Mouse (Mus musculus): ENCODE measurements at regions not wholly inside any gene's neighbourhood (a gene's known extent, or its start where the extent isn't known, plus 50 kb on each side); places are given as distances from the start of the nearest gene placed in this dataset.
A peak's percentile ranks its signal among the peaks of the same experiment; 100 is the strongest.
"Not testable (repeated sequence)": the region's sequence is repeated elsewhere in the genome, so short reads cannot be mapped to it uniquely, and the experiment has no call there.

DNA sequence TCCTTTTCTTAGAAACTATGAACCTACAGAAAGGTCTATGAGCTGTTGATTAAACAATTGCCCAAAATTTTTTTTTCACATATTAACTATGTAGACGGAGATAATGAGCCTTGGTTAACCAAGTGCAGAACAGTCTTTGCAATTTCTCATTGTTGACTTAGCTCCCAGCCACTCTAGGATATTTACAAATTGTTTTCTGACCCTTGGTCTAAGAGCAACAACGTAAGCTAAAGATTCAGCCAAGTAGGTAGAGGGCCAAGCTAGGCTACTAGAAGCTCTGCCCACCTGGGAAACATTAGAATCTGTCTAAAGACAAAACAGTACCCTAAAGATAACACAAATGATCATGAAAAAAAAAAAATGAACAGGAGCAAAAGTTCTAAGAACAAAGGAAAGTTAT, 67.5 kb upstream of the Map9 start:
- no peaks in the 10 kb centered on the region for H3K4me1 ChIP-seq (replicated peaks; ENCODE audit: control insufficient read depth, insufficient read depth, low read length)
- no peaks in the 10 kb centered on the region for H3K9me3 ChIP-seq (ENCODE audit: control insufficient read depth, low read length)
- H3K9ac ChIP-seq (ENCODE audit: low read length), result no peak overlapping the region
- no peaks in the 10 kb centered on the region for H3K27me3 ChIP-seq (ENCODE audit: control insufficient read depth, insufficient read depth, low read length)
- H3K27ac ChIP-seq (ENCODE audit: low read depth, low read length), result no peak overlapping the region
- H3K4me3 ChIP-seq (ENCODE audit: low read depth, low read length), result no peak overlapping the region
- no peaks in the 10 kb centered on the region for H3K36me3 ChIP-seq (ENCODE audit: control insufficient read depth, insufficient read depth, low read length)
- 87% methylated on average over 2 of the region's 2 CpGs for WGBS
- no peak for ATAC-seq (replicated peaks; ENCODE audit: low FRiP score)
- DNase-seq (ENCODE audit: low spot score), result no peak
- no peak overlapping the region for H3K4me2 ChIP-seq (ENCODE audit: low read depth, low read length, severe bottlenecking)

DNA sequence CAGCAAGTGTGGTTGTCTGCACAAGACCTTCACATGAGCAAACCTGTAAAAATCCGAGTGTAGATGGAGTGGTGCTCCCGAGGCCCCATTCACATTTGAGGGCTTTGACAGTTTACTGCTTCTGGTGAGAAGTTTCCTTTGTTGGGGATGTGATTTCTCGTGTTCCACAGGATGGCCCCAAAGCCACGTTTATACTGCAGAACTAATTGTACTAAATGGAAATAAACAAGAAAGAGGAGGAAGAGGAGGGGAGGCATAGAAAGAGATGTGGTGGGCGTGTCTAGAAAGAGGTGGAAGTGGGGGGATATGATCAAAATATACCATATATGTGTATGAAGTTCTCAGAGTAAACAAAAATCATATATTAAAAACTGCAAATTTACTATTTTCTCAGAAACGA, 68.8 kb upstream of the Map9 start:
- H3K36me3 ChIP-seq (ENCODE audit: control insufficient read depth, insufficient read depth, low read length), result no peaks in the 10 kb centered on the region
- H3K27ac ChIP-seq (ENCODE audit: low read depth, low read length), result no peak overlapping the region
- no peak for ATAC-seq (replicated peaks; ENCODE audit: low FRiP score)
- H3K4me2 ChIP-seq (ENCODE audit: low read depth, low read length, severe bottlenecking), result no peak overlapping the region
- H3K27me3 ChIP-seq (ENCODE audit: control insufficient read depth, insufficient read depth, low read length), result no peaks in the 10 kb centered on the region
- no peaks in the 10 kb centered on the region for H3K4me1 ChIP-seq (replicated peaks; ENCODE audit: control insufficient read depth, insufficient read depth, low read length)
- WGBS, result 86% methylated on average over 6 of the region's 6 CpGs
- no peak overlapping the region for H3K4me3 ChIP-seq (ENCODE audit: low read depth, low read length)
- H3K9ac ChIP-seq (ENCODE audit: low read length), result no peak overlapping the region
- no peak for DNase-seq (ENCODE audit: low spot score)
- H3K9me3 ChIP-seq (ENCODE audit: control insufficient read depth, low read length), result no peaks in the 10 kb centered on the region

DNA sequence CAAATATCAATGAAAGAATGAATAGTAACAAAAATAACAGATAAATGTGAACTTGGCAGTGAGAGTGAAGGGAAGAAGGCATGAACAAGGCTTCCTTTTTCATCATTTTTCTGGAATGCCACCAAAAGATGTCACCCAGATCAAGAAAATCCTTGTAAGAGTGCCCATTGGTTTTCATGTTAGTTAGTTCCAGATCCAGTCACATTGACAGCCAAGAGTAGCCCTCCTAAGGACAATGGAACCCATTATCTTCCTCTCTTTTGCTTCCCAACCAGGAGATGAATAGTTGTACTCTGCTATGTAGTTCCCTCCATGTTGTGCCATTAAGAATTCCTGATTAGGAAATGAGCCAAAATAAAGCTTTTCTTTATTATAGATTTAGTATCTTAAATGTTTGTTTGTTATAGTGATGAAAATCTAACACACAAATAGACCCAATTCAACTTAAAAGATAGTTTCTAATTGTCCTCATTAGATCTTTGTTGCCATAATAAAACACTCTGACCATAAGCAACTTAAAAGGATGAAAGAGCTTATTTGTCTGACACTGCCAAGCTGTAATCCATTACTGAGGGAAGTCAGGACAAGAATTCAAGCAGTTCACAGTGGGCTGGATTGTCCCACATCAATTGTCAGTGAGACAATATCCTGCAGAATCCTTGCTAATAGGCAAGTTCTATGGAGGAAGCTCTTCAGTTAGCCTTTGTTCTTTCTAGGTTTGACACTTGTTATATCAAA, 80.7 kb upstream of the Map9 start:
- no peak overlapping the region for H3K27ac ChIP-seq (ENCODE audit: low read depth, low read length)
- H3K4me3 ChIP-seq (ENCODE audit: low read depth, low read length), result no peak overlapping the region
- H3K27me3 ChIP-seq (ENCODE audit: control insufficient read depth, insufficient read depth, low read length), result no peaks in the 10 kb centered on the region
- ATAC-seq (replicated peaks; ENCODE audit: low FRiP score), result no peak
- no peaks in the 10 kb centered on the region for H3K36me3 ChIP-seq (ENCODE audit: control insufficient read depth, insufficient read depth, low read length)
- H3K9me3 ChIP-seq (ENCODE audit: control insufficient read depth, low read length), result no peaks in the 10 kb centered on the region
- H3K9ac ChIP-seq (ENCODE audit: low read length), result no peak overlapping the region
- no peaks in the 10 kb centered on the region for H3K4me1 ChIP-seq (replicated peaks; ENCODE audit: control insufficient read depth, insufficient read depth, low read length)
- no peak for DNase-seq (ENCODE audit: low spot score)
- no peak overlapping the region for H3K4me2 ChIP-seq (ENCODE audit: low read depth, low read length, severe bottlenecking)

DNA sequence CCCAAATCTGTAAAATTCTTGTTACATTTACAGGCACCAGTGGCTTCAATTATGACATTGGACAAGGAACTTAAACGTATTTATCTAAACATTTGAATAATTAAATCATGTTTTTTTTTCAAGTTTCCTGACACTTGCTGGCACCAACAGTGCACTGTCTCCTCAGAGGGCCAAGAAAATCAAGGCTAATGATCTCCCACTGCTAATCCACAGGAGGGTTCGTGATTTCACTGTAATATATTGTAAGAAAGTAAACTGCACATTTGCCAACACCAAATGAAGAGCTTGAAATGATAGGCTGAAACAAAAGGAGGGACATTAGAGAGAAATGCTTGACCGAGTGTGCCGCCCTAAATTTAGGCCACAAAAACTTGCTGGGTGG, 82.0 kb upstream of the Map9 start:
- no peaks in the 10 kb centered on the region for H3K36me3 ChIP-seq (ENCODE audit: control insufficient read depth, insufficient read depth, low read length)
- H3K9me3 ChIP-seq (ENCODE audit: control insufficient read depth, low read length), result no peaks in the 10 kb centered on the region
- 79% methylated on average over 4 of the region's 4 CpGs for WGBS
- no peak overlapping the region for H3K27ac ChIP-seq (ENCODE audit: low read depth, low read length)
- no peak overlapping the region for H3K9ac ChIP-seq (ENCODE audit: low read length)
- no peaks in the 10 kb centered on the region for H3K27me3 ChIP-seq (ENCODE audit: control insufficient read depth, insufficient read depth, low read length)
- H3K4me1 ChIP-seq (replicated peaks; ENCODE audit: control insufficient read depth, insufficient read depth, low read length), result no peaks in the 10 kb centered on the region
- DNase-seq (ENCODE audit: low spot score), result no peak
- no peak for ATAC-seq (replicated peaks; ENCODE audit: low FRiP score)
- no peak overlapping the region for H3K4me2 ChIP-seq (ENCODE audit: low read depth, low read length, severe bottlenecking)
- H3K4me3 ChIP-seq (ENCODE audit: low read depth, low read length), result no peak overlapping the region

DNA sequence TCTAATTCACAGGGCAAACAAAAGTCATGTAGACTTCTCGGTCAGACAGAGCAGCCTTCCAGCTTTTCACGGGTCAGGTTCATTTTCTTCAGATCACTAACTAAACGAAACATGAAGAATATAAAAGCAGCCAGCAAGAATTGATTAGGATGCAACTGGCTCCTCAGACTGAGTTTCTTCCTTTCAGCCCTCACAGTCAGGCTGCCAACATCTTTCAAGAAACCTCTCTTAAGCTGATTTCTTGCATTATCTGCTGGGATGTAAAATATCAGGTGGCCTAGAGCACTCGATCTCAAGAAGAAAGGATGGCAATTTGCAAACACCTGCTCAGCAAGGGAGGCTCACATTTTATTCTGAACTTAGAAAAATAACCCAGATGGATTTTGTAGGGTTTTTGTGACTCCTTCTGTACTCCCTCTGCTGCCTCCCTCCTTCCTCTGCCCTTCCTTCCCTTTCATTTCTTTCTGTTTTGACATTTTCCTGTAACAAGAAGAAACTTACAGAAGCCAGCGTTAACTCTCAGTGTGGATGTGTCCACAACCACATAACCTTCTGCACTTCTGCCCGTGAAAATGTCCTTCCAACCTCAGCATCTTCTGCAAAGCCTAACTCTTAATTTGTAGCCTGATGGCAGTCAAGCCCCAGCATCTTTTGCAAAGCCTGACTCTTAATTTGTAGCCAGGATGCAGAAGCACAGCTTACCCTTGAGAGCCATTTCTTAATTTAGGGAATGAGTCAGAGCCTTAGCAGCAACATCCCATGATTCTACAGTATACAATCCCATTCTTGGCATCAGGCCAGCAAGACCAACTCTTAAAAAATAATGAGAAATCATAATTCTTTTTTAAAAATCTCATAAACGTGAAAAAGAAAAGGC, 82.7 kb upstream of the Map9 start:
- Histone ChIP-seq H3K9me3 (ENCODE audit: control insufficient read depth, low read length) (no peaks in the 10 kb centered on the region), H3K4me1 (replicated peaks; ENCODE audit: control insufficient read depth, insufficient read depth, low read length) (no peaks in the 10 kb centered on the region), H3K36me3 (ENCODE audit: control insufficient read depth, insufficient read depth, low read length) (no peaks in the 10 kb centered on the region), H3K27me3 (ENCODE audit: control insufficient read depth, insufficient read depth, low read length) (no peaks in the 10 kb centered on the region), H3K4me2 (ENCODE audit: low read depth, low read length, severe bottlenecking) (no peak overlapping the region), H3K4me3 (ENCODE audit: low read depth, low read length) (no peak overlapping the region), H3K9ac (ENCODE audit: low read length) (no peak overlapping the region), H3K27ac (ENCODE audit: low read depth, low read length) (no peak overlapping the region)
- no peak for ATAC-seq (replicated peaks; ENCODE audit: low FRiP score)
- no peak for DNase-seq (ENCODE audit: low spot score)
- WGBS, result 75% methylated on average over 7 of the region's 7 CpGs

DNA sequence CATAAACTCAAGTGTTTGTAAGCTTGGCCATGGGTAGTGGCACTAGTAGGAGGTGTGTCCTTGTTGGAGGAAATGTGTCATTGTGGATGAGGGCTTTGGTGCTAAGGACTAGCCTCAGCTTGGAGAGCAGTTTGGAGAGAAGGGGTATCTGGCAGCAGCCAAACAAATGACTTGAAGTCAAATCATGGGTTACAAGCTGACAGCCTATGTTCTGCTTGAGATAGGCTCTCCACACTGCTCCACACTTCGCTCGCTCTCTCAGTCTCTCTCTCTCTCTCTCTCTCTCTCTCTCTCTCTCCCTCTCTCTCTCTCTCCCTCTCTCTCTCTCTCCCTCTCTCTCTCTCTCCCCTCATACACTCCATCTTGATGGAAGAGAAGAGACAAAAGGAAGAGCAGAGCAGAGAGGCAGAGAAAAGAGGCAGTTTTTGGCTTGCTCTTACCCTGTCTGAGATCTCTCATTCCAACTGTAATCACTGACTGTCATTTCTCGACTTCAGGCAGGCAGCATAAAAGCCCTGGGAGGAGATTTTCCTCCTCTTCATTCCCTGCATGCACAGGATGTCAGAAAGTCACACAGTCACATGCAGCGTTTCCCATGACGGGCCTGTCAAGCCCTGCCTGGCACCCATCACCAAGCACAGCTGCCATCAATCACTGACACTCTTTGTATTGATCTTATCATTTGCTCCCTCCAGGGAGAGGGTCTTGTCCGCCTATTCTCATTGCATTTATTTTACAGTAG, 83.5 kb upstream of the Map9 start:
- H3K27me3 ChIP-seq (ENCODE audit: control insufficient read depth, insufficient read depth, low read length), result no peaks in the 10 kb centered on the region
- no peak overlapping the region for H3K4me2 ChIP-seq (ENCODE audit: low read depth, low read length, severe bottlenecking)
- H3K4me1 ChIP-seq (replicated peaks; ENCODE audit: control insufficient read depth, insufficient read depth, low read length), result no peaks in the 10 kb centered on the region
- DNase-seq (ENCODE audit: low spot score), result no peak
- H3K36me3 ChIP-seq (ENCODE audit: control insufficient read depth, insufficient read depth, low read length), result no peaks in the 10 kb centered on the region
- WGBS, result 66% methylated on average over 6 of the region's 6 CpGs
- H3K9me3 ChIP-seq (ENCODE audit: control insufficient read depth, low read length), result no peaks in the 10 kb centered on the region
- no peak overlapping the region for H3K27ac ChIP-seq (ENCODE audit: low read depth, low read length)
- ATAC-seq (replicated peaks; ENCODE audit: low FRiP score), result 0 out of 2 replicates have a peak, but pooled peaks have one; percentile 18
- no peak overlapping the region for H3K4me3 ChIP-seq (ENCODE audit: low read depth, low read length)
- no peak overlapping the region for H3K9ac ChIP-seq (ENCODE audit: low read length)

DNA sequence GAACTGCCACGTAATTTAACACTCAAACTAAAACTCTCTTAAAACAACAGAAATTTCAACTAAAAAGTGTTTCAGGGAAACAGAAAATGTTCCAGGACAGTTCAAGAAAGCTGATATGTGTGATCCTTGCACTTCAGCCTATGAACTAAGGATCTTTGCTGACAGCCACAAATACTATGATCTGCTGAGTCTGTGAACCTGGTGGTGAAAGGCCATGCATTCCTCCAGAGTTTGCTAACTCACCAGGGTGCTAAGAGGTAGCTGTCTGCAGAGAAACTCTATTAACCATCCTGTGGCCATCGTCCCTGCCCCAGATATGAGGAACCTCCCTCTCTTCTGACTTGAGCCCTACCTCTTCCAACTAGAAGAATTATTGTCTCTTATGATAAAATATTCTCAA, 84.3 kb upstream of the Map9 start:
- H3K27me3 ChIP-seq (ENCODE audit: control insufficient read depth, insufficient read depth, low read length); H3K4me1 ChIP-seq (replicated peaks; ENCODE audit: control insufficient read depth, insufficient read depth, low read length); ATAC-seq (replicated peaks; ENCODE audit: low FRiP score); DNase-seq (ENCODE audit: low spot score); H3K36me3 ChIP-seq (ENCODE audit: control insufficient read depth, insufficient read depth, low read length); H3K9ac ChIP-seq (ENCODE audit: low read length); H3K27ac ChIP-seq (ENCODE audit: low read depth, low read length); H3K9me3 ChIP-seq (ENCODE audit: control insufficient read depth, low read length); H3K4me2 ChIP-seq (ENCODE audit: low read depth, low read length, severe bottlenecking); H3K4me3 ChIP-seq (ENCODE audit: low read depth, low read length): not testable (repeated sequence)
- WGBS, result 84% methylated on average over 2 of the region's 2 CpGs

DNA sequence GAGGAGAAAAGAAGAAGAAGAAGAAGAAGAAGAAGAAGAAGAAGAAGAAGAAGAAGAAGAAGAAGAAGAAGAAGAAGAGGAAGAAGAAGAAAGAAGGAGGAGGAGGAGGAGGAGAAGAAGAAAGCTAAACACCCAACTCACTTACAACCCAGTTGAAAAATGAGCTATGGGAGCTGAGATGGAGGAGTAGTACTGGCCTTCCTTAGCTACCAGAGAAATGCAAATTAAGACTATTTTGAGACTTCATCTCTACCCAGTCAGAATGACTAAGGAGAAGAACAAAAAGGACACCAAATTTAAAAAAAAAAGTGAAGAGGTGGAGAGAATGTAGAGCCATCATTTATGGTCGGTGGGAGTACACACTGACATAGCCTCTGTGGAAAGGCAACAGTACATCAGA, 85.9 kb upstream of the Map9 start:
- ATAC-seq (replicated peaks; ENCODE audit: low FRiP score) (no peak), DNase-seq (ENCODE audit: low spot score) (no peak)
- no peak overlapping the region for H3K27ac ChIP-seq (ENCODE audit: low read depth, low read length)
- 88% methylated on average over 1 of the region's 1 CpGs for WGBS
- no peaks in the 10 kb centered on the region for H3K27me3 ChIP-seq (ENCODE audit: control insufficient read depth, insufficient read depth, low read length)
- no peak overlapping the region for H3K4me3 ChIP-seq (ENCODE audit: low read depth, low read length)
- no peaks in the 10 kb centered on the region for H3K4me1 ChIP-seq (replicated peaks; ENCODE audit: control insufficient read depth, insufficient read depth, low read length)
- H3K9ac ChIP-seq (ENCODE audit: low read length), result no peak overlapping the region
- no peaks in the 10 kb centered on the region for H3K9me3 ChIP-seq (ENCODE audit: control insufficient read depth, low read length)
- no peak overlapping the region for H3K4me2 ChIP-seq (ENCODE audit: low read depth, low read length, severe bottlenecking)
- no peaks in the 10 kb centered on the region for H3K36me3 ChIP-seq (ENCODE audit: control insufficient read depth, insufficient read depth, low read length)

Measured in forebrain, embryonic 11.5 days (tissue).